Mouse (Mus musculus): ENCODE measurements around the gene Capn9. TPM values are rescaled to one million over a fixed set of nuclear protein-coding genes. Genes with fewer than 3 reads are reported as not detected.

Gene Capn9
- total RNA-seq, 2 experiments from 2014 or later: 0.13 TPM; not detected in 1

GRCm38 (mm10) chr8:124571732-124572429, 4.0 kb upstream of the Capn9 start:
- DNase-seq (ENCODE audit: low spot score in 2 of 2): no peak

- no peak for DNase-seq (ENCODE audit: low spot score in 2 of 2)
Measured at GRCm38 (mm10) chr8:124572430-124572775, 3.5 kb upstream of the Capn9 start.

GRCm38 (mm10) chr8:124573552-124574340, 2.2 kb upstream of the Capn9 start:
- peak; percentile 95 to 96 for DNase-seq (ENCODE audit: low spot score in 2 of 2)

- DNase-seq (ENCODE audit: low spot score in 2 of 2): no peak
Measured at GRCm38 (mm10) chr8:124576751-124577150, 840 bp downstream of the Capn9 start.

GRCm38 (mm10) chr8:124585718-124586425, 10.0 kb downstream of the Capn9 start:
- peak in 1 of 2 experiments; percentile 28 for DNase-seq (ENCODE audit: low spot score in 2 of 2)

GRCm38 (mm10) chr8:124586556-124586955, 10.6 kb downstream of the Capn9 start:
- DNase-seq (ENCODE audit: low spot score in 2 of 2): no peak

- no peak for DNase-seq (ENCODE audit: low spot score in 2 of 2)
Measured at GRCm38 (mm10) chr8:124589393-124589792, 13.5 kb downstream of the Capn9 start.

GRCm38 (mm10) chr8:124604066-124604465, 28.2 kb downstream of the Capn9 start:
- no peak for DNase-seq (ENCODE audit: low spot score in 2 of 2)

GRCm38 (mm10) chr8:124608239-124608971, 32.5 kb downstream of the Capn9 start:
- peak; percentile 62 to 65 for DNase-seq (ENCODE audit: low spot score in 2 of 2)

- peak in 1 of 2 experiments; percentile 45 for DNase-seq (ENCODE audit: low spot score in 2 of 2)
Measured at GRCm38 (mm10) chr8:124608972-124609353, 33.1 kb downstream of the Capn9 start.

- no peak for DNase-seq (ENCODE audit: low spot score in 2 of 2)
Measured at GRCm38 (mm10) chr8:124614325-124614724, 38.4 kb downstream of the Capn9 start.

GRCm38 (mm10) chr8:124617266-124617869, 41.5 kb downstream of the Capn9 start:
- DNase-seq (ENCODE audit: low spot score in 2 of 2): peak; percentile 88 to 92

GRCm38 (mm10) chr8:124618252-124618651, 42.3 kb downstream of the Capn9 start:
- DNase-seq (ENCODE audit: low spot score in 2 of 2): no peak

GRCm38 (mm10) chr8:124621255-124621654, 45.3 kb downstream of the Capn9 start:
- peak; percentile 63 to 72 for DNase-seq (ENCODE audit: low spot score in 2 of 2)

- DNase-seq (ENCODE audit: low spot score in 2 of 2): no peak
Measured at GRCm38 (mm10) chr8:124626251-124626650, 50.3 kb downstream of the Capn9 start.

GRCm38 (mm10) chr8:124630489-124630888, 54.6 kb downstream of the Capn9 start:
- DNase-seq (ENCODE audit: low spot score in 2 of 2): no peak

- DNase-seq (ENCODE audit: low spot score in 2 of 2): no peak
Measured at GRCm38 (mm10) chr8:124630891-124631290, 55.0 kb downstream of the Capn9 start.

- DNase-seq (ENCODE audit: low spot score in 2 of 2): no peak
Measured at GRCm38 (mm10) chr8:124631966-124632365, 56.1 kb downstream of the Capn9 start.

- DNase-seq (ENCODE audit: low spot score in 2 of 2): peak in 1 of 2 experiments; percentile 43
Measured at GRCm38 (mm10) chr8:124633001-124633703, 57.2 kb downstream of the Capn9 start.

Measured in layer of hippocampus, postnatal 10 days (tissue).